Mouse (Mus musculus) G1E (cell line): ENCODE results near the gene Ifnar2. TPM values are rescaled to one million over a fixed set of nuclear protein-coding genes. Genes with fewer than 3 reads are reported as not detected.

ENCODE experiments used
- ATAC-seq: 2 replicates; pipeline ENCODE4 v1.8.0; 2016; ENCODE audit warnings: mild to moderate bottlenecking; ENCODE audit not compliant: insufficient number of reproducible peaks, poor library complexity, low FRiP score, severe bottlenecking; ENCODE audit errors: extremely low read depth
- DNase-seq: peaks from one replicate; pipeline ENCODE4 v3.0.0; 2012; ENCODE audit warnings: low spot score
- H3K27me3 ChIP-seq: 2 replicates; pipeline ENCODE4 v1.6.1; 2012; ENCODE audit warnings: mild to moderate bottlenecking, low read length, inconsistent platforms; ENCODE audit not compliant: insufficient read depth
- H3K36me3 ChIP-seq: replicated peaks from 2 replicates; pipeline ENCODE3; 2012; ENCODE audit warnings: mild to moderate bottlenecking, inconsistent platforms
- H3K4me1 ChIP-seq: 2 replicates; pipeline ENCODE4 v1.6.1; 2012; ENCODE audit warnings: low read depth, low read length, inconsistent platforms, mixed read lengths; ENCODE audit not compliant: insufficient read depth
- H3K4me3 ChIP-seq: 2 replicates; pipeline ENCODE4 v1.5.1; 2012; ENCODE audit warnings: low read depth, mild to moderate bottlenecking, inconsistent platforms, low read length, moderate library complexity, mixed read lengths
- H3K9me3 ChIP-seq: replicated peaks from 2 replicates; pipeline ENCODE4 v1.6.1; 2012; ENCODE audit warnings: inconsistent platforms
- CTCF ChIP-seq: IDR thresholded peaks from 2 replicates; pipeline ENCODE4 v1.5.1; 2012; ENCODE audit warnings: low read depth, low read length, inconsistent platforms, mixed read lengths
- GATA1 ChIP-seq: IDR thresholded peaks from 2 replicates; pipeline ENCODE4 v1.6.1; 2012; ENCODE audit warnings: borderline replicate concordance, low read length, inconsistent platforms, mixed read lengths
- GATA2 ChIP-seq: IDR thresholded peaks from 2 replicates; pipeline ENCODE4 v1.6.1; 2012; ENCODE audit warnings: low read depth, low read length, inconsistent platforms, borderline replicate concordance
- POLR2AphosphoS5 ChIP-seq: IDR thresholded peaks from 2 replicates; pipeline ENCODE4 v1.6.1; 2012; ENCODE audit warnings: low read depth, low read length, inconsistent platforms; ENCODE audit not compliant: insufficient replicate concordance
- TAL1 ChIP-seq: conservative IDR thresholded peaks from 2 replicates; pipeline ENCODE4 v1.6.1; 2012; ENCODE audit warnings: low read depth, low read length, inconsistent platforms, mixed read lengths
- polyA plus RNA-seq: library from polyadenylated mRNA; stranded (reverse); fragments of >175 nt; gene quantifications from 2 replicates; pipeline ENCODE4 v1.2.3, GENCODE M21; 2012
- total RNA-seq, 2 experiments: library from RNA; stranded (forward) in 1 of 2; stranded (reverse) in 1 of 2; fragments of 200-1000 nt in 1 of 2; fragments of >200 nt in 1 of 2; fragmentation: Nextera tagmentation in 1 of 2; gene quantifications; 2 replicates each; pipeline ENCODE4 v1.2.3; 2014 to 2017

Gene Ifnar2
- total and polyA plus RNA-seq, 3 experiments = 27.3 to 186 (median 67.3) TPM

GRCm38 (mm10) chr16:91406585-91407220, 34.1 kb downstream of the Ifnar2 start:
- Histone ChIP-seq H3K4me1 (peaks cover 70% of the 10 kb centered on the region), H3K4me3 (peak overlapping the region; percentile 91), H3K9me3 (no peaks in the 10 kb centered on the region), H3K27me3 (no peaks in the 10 kb centered on the region), H3K36me3 (peaks cover 74% of the 10 kb centered on the region)
- TF ChIP-seq CTCF (no peak), TAL1 (no peak), GATA2 (no peak), GATA1 (no peak), POLR2AphosphoS5 (no peak)
- DNase-seq (peak; percentile 47), ATAC-seq (0 out of 2 replicates have a peak, but pooled peaks have one; percentile 15)

GRCm38 (mm10) chr16:91413102-91413844, 40.7 kb downstream of the Ifnar2 start:
- Histone ChIP-seq H3K4me3 (no peak overlapping the region), H3K27me3 (no peaks in the 10 kb centered on the region), H3K4me1 (peaks cover 73% of the 10 kb centered on the region), H3K9me3 (no peaks in the 10 kb centered on the region), H3K36me3 (peaks cover 95% of the 10 kb centered on the region)
- TF ChIP-seq POLR2AphosphoS5 = no peak
- TF ChIP-seq TAL1 = no peak
- TF ChIP-seq CTCF = no peak
- no peak for TF ChIP-seq GATA2
- no peak for TF ChIP-seq GATA1
- ATAC-seq = no peak
- no peak for DNase-seq

- Histone ChIP-seq H3K4me1 (peaks cover 59% of the 10 kb centered on the region), H3K9me3 (no peaks in the 10 kb centered on the region), H3K36me3 (peaks cover 96% of the 10 kb centered on the region), H3K27me3 (no peaks in the 10 kb centered on the region), H3K4me3 (no peak overlapping the region)
- ATAC-seq (no peak), DNase-seq (no peak)
- TF ChIP-seq TAL1 (no peak), POLR2AphosphoS5 (no peak), GATA1 (no peak), CTCF (no peak)
Measured at GRCm38 (mm10) chr16:91415391-91416189, 43.0 kb downstream of the Ifnar2 start.

- Histone ChIP-seq H3K4me3 (no peak overlapping the region), H3K4me1 (peaks cover 56% of the 10 kb centered on the region), H3K36me3 (peaks cover 94% of the 10 kb centered on the region), H3K27me3 (no peaks in the 10 kb centered on the region), H3K9me3 (no peaks in the 10 kb centered on the region)
- TF ChIP-seq GATA2 (no peak), TAL1 (no peak), POLR2AphosphoS5 (no peak), GATA1 (no peak), CTCF (no peak)
- ATAC-seq = no peak
- DNase-seq = no peak
Measured at GRCm38 (mm10) chr16:91416357-91416756, 43.8 kb downstream of the Ifnar2 start.

GRCm38 (mm10) chr16:91416938-91417337, 44.4 kb downstream of the Ifnar2 start:
- Histone ChIP-seq H3K9me3 (no peaks in the 10 kb centered on the region), H3K4me3 (no peak overlapping the region), H3K27me3 (no peaks in the 10 kb centered on the region), H3K36me3 (peaks cover 94% of the 10 kb centered on the region), H3K4me1 (peaks cover 58% of the 10 kb centered on the region)
- TF ChIP-seq GATA2 (no peak), GATA1 (no peak), TAL1 (no peak)
- ATAC-seq = peak; percentile 22; the same call in 1 of the 2 replicates
- no peak for DNase-seq

- ATAC-seq (no peak), DNase-seq (no peak)
- Histone ChIP-seq H3K4me1 (peaks cover 45% of the 10 kb centered on the region), H3K9me3 (no peaks in the 10 kb centered on the region), H3K36me3 (peaks cover 93% of the 10 kb centered on the region), H3K4me3 (no peak overlapping the region), H3K27me3 (no peaks in the 10 kb centered on the region)
- TF ChIP-seq CTCF (no peak), GATA1 (no peak), POLR2AphosphoS5 (no peak), GATA2 (no peak), TAL1 (no peak)
Measured at GRCm38 (mm10) chr16:91418531-91418930, 45.9 kb downstream of the Ifnar2 start.
